Mouse (Mus musculus) MEL (cell line): ENCODE data around the gene Fdxacb1. TPM values are rescaled to one million over a fixed set of nuclear protein-coding genes. Genes with fewer than 3 reads are reported as not detected.

Experiments
- DNase-seq: peaks from one replicate; pipeline ENCODE4 v3.0.0; 2011; ENCODE audit warnings: low read depth, low spot score
- H3K27ac ChIP-seq: 2 replicates; pipeline ENCODE4 v1.5.1; 2012; ENCODE audit warnings: low read depth, mild to moderate bottlenecking, control low read depth, low read length, moderate library complexity; ENCODE audit not compliant: control insufficient read depth
- H3K27me3 ChIP-seq, 2 experiments: fragments of 150-350 bp in 1 of 2; sonication (generic) in 1 of 2; 2 replicates each; pipeline ENCODE4 v1.6.1; 2012; ENCODE audit warnings: low read length in 2 of 2, mild to moderate bottlenecking in 2 of 2, improper control_type of control experiment in 1 of 2, moderate library complexity in 1 of 2; ENCODE audit not compliant: insufficient read depth in 2 of 2, control insufficient read depth in 1 of 2
- H3K36me3 ChIP-seq, 2 experiments: 2 replicates each; pipeline ENCODE4 v1.6.1; 2012 to 2014; ENCODE audit warnings: low read length in 2 of 2, improper control_type of control experiment in 1 of 2, inconsistent platforms in 1 of 2, mild to moderate bottlenecking in 1 of 2; ENCODE audit not compliant: insufficient read depth in 2 of 2, control insufficient read depth in 1 of 2
- H3K4me1 ChIP-seq, 2 experiments: fragments of 150-350 bp in 1 of 2; sonication (generic) in 1 of 2; 2 replicates each; pipeline ENCODE4 v1.6.1; 2012; ENCODE audit warnings: low read length in 2 of 2, improper control_type of control experiment in 1 of 2, mild to moderate bottlenecking in 1 of 2; ENCODE audit not compliant: insufficient read depth in 2 of 2, control insufficient read depth in 1 of 2
- H3K4me3 ChIP-seq, 2 experiments: fragments of 150-350 bp in 1 of 2; sonication (generic) in 1 of 2; 2 replicates each; pipeline ENCODE4 v1.5.1; 2012; ENCODE audit warnings: low read depth in 2 of 2, low read length in 2 of 2, mild to moderate bottlenecking in 2 of 2, moderate library complexity in 2 of 2, control low read depth in 1 of 2, improper control_type of control experiment in 1 of 2; ENCODE audit not compliant: control insufficient read depth in 1 of 2, insufficient read depth in 1 of 2
- H3K79me2 ChIP-seq: 2 replicates; pipeline ENCODE4 v1.6.1; 2012; ENCODE audit warnings: mild to moderate bottlenecking, low read length, moderate library complexity; ENCODE audit not compliant: control insufficient read depth, poor library complexity, insufficient read depth
- H3K9ac ChIP-seq: 2 replicates; pipeline ENCODE4 v1.6.1; 2012; ENCODE audit warnings: low read depth, mild to moderate bottlenecking, control low read depth, low read length, moderate library complexity; ENCODE audit not compliant: control insufficient read depth, poor library complexity, severe bottlenecking
- H3K9me3 ChIP-seq: fragments of 150-350 bp; sonication (generic); replicated peaks from 2 replicates; pipeline ENCODE4 v1.6.1; 2012; ENCODE audit warnings: mild to moderate bottlenecking, low read length, improper control_type of control experiment, moderate library complexity; ENCODE audit not compliant: insufficient read depth
- BHLHE40 ChIP-seq: IDR thresholded peaks from 2 replicates; pipeline ENCODE4 v1.6.1; 2012; ENCODE audit warnings: low read depth, mild to moderate bottlenecking, inconsistent platforms, low read length, improper control_type of control experiment, borderline replicate concordance
- E2F4 ChIP-seq: IDR thresholded peaks from 2 replicates; pipeline ENCODE4 v1.6.1; 2011; ENCODE audit warnings: low read depth, low read length, improper control_type of control experiment, borderline replicate concordance
- ELF1 ChIP-seq: IDR thresholded peaks from 2 replicates; pipeline ENCODE4 v1.6.1; 2014; ENCODE audit warnings: low read depth, mild to moderate bottlenecking, inconsistent platforms, low read length, improper control_type of control experiment, moderate library complexity
- EP300 ChIP-seq, 2 experiments: IDR thresholded peaks; 2 replicates each; pipeline ENCODE4 v1.6.1; 2011; ENCODE audit warnings: improper control_type of control experiment in 2 of 2, low read length in 2 of 2, low read depth in 1 of 2, mild to moderate bottlenecking in 1 of 2
- ETS1 ChIP-seq: IDR thresholded peaks from 2 replicates; pipeline ENCODE4 v1.6.1; 2012; ENCODE audit warnings: low read depth, mild to moderate bottlenecking, inconsistent platforms, low read length, improper control_type of control experiment, moderate library complexity
- JUND ChIP-seq: IDR thresholded peaks from 2 replicates; pipeline ENCODE4 v1.6.1; 2011; ENCODE audit warnings: low read depth, mild to moderate bottlenecking, improper control_type of control experiment, low read length
- MAX ChIP-seq: IDR thresholded peaks from 2 replicates; pipeline ENCODE4 v1.6.1; 2011; ENCODE audit warnings: low read length, improper control_type of control experiment
- MEF2A ChIP-seq: IDR thresholded peaks from 2 replicates; pipeline ENCODE4 v1.6.1; 2014; ENCODE audit warnings: low read depth, mild to moderate bottlenecking, inconsistent platforms, low read length, improper control_type of control experiment; ENCODE audit not compliant: poor library complexity, insufficient replicate concordance, severe bottlenecking; ENCODE audit errors: extremely low read depth
- MXI1 ChIP-seq: IDR thresholded peaks from 2 replicates; pipeline ENCODE4 v1.6.1; 2011; ENCODE audit warnings: mild to moderate bottlenecking, low read depth, low read length, improper control_type of control experiment
- MYB ChIP-seq: IDR thresholded peaks from 2 replicates; pipeline ENCODE4 v1.6.1; 2011; ENCODE audit warnings: mild to moderate bottlenecking, low read depth, low read length, improper control_type of control experiment
- MYC ChIP-seq: IDR thresholded peaks from 2 replicates; pipeline ENCODE4 v1.6.1; 2011; ENCODE audit warnings: low read depth, mild to moderate bottlenecking, low read length, improper control_type of control experiment, moderate library complexity
- NRF1 ChIP-seq: IDR thresholded peaks from 2 replicates; pipeline ENCODE4 v1.6.1; 2014; ENCODE audit warnings: low read depth, mild to moderate bottlenecking, inconsistent platforms, low read length, improper control_type of control experiment, moderate library complexity; ENCODE audit not compliant: poor library complexity, insufficient read depth, severe bottlenecking
- POLR2AphosphoS2 ChIP-seq: IDR thresholded peaks from 2 replicates; pipeline ENCODE4 v1.6.1; 2011; ENCODE audit warnings: low read length, improper control_type of control experiment
- RAD21 ChIP-seq: IDR thresholded peaks from 2 replicates; pipeline ENCODE4 v1.6.1; 2011; ENCODE audit warnings: mild to moderate bottlenecking, low read depth, low read length, improper control_type of control experiment
- RCOR1 ChIP-seq: IDR thresholded peaks from 2 replicates; pipeline ENCODE4 v1.6.1; 2012; ENCODE audit warnings: low read depth, mild to moderate bottlenecking, inconsistent platforms, low read length, improper control_type of control experiment
- SIN3A ChIP-seq: IDR thresholded peaks from 2 replicates; pipeline ENCODE4 v1.6.1; 2012; ENCODE audit warnings: low read length, improper control_type of control experiment, inconsistent platforms
- TAL1 ChIP-seq: IDR thresholded peaks from 2 replicates; pipeline ENCODE4 v1.6.1; 2012; ENCODE audit warnings: mild to moderate bottlenecking, inconsistent platforms, low read length, moderate library complexity, mixed read lengths
- TCF12 ChIP-seq: IDR thresholded peaks from 2 replicates; pipeline ENCODE4 v1.6.1; 2014; ENCODE audit warnings: low read depth, mild to moderate bottlenecking, inconsistent platforms, low read length, improper control_type of control experiment, moderate library complexity
- USF1 ChIP-seq: IDR thresholded peaks from 2 replicates; pipeline ENCODE4 v1.6.1; 2014; ENCODE audit warnings: low read depth, mild to moderate bottlenecking, inconsistent platforms, low read length, improper control_type of control experiment, moderate library complexity
- USF2 ChIP-seq, 2 experiments: IDR thresholded peaks; 2 replicates each; pipeline ENCODE4 v1.6.1; 2011 to 2012; ENCODE audit warnings: improper control_type of control experiment in 2 of 2, low read length in 2 of 2, borderline replicate concordance in 1 of 2, inconsistent platforms in 1 of 2, low read depth in 1 of 2, mild to moderate bottlenecking in 1 of 2; ENCODE audit not compliant: insufficient read depth in 1 of 2
- ZMIZ1 ChIP-seq: IDR thresholded peaks from 2 replicates; pipeline ENCODE4 v1.6.1; 2012; ENCODE audit warnings: low read depth, mild to moderate bottlenecking, inconsistent platforms, low read length, improper control_type of control experiment, moderate library complexity
- polyA plus RNA-seq, 2 experiments: library from polyadenylated mRNA; stranded (reverse) in 1 of 2; unstranded in 1 of 2; fragments of >175 nt in 1 of 2; fragments of >200 nt in 1 of 2; gene quantifications; 2 replicates each; pipeline versions ENCODE4 v1.2.1 to v1.2.4; 2012; ENCODE audit warnings: low replicate concordance in 2 of 2, low read depth in 1 of 2; ENCODE audit not compliant: insufficient read length in 2 of 2, insufficient read depth in 1 of 2, missing spikeins in 1 of 2
- total RNA-seq: library from RNA; depleted of rRNA; stranded (reverse); fragments of 300-350 nt; gene quantifications from 2 replicates; pipeline ENCODE4 v1.2.3, GENCODE M21; 2012

The Fdxacb1 gene
- total and polyA plus RNA-seq, 3 experiments: 6.5 to 9.7 TPM; not detected in 1

DNA sequence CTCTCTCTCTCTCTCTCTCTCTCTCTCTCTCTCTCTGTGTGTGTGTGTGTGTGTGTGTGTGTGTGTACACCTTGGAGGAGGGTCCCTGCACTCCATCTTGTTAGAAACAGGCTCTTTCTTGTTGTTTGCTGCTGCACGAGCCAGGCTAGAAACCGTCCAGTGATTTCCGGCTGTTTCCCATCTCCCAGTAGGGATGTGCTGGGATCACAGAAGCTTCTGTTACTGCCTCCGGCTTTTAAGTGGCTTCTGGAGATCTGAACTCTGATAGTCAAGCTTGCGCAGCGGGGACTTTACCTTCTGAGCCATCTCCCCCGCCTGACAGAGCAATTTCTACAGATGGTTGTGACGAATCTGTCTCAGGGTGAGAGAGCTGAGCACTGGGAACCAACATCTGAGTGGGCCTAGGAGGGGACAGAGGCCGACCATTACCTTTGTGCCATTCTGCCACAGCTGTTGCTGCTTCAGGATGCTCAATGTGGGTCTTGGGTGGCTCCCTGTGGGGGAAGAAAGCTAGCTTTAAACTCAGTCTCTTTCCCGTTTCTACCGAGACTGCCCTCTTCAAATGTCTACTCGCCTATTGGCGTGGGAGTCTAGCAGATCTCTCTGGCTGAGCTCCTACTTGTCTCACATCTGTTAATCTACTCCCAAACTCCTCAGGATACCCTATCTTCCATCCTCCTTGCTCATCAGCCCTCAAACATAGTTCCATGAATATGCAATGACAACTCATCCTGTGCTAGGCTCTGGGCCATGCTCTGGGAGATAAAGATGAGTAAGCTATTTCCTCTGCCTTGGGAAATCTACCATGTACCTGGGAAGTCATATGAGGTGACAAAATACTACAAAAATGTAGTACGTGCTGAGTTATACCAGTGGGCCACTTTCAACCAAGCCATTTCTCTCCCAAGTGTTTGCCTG, 26.9 kb upstream of the Fdxacb1 start:
- no peak for DNase-seq
- TF ChIP-seq USF2 (IDR thresholded peaks at IDR 0.05; ENCODE audit: borderline replicate concordance in 1 of 2, insufficient read depth in 1 of 2, low read depth in 1 of 2, low read length in 2 of 2): no peak
- TF ChIP-seq TAL1: no peak
- no peak for TF ChIP-seq TCF12
- H3K9ac ChIP-seq: no peak overlapping the region

DNA sequence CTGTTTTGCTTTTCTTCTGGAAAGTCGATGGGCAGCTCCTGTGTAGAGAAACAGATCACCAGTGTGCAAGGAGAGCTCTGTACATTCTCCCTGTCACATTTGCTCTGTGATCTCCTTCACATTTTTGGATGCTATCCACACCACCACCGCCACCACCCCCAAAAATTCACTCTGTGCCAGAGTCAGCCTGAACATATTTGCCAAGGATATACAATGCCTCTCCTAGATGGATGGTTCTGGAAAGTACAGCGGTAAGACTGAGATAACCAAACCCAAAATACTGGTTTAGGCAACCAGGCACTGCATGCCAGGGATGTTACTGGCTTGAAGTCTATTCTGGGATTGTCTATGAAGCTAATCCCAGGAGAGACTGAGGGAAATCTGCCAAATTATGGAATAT, 25.8 kb upstream of the Fdxacb1 start:
- Histone ChIP-seq H3K79me2 (no peaks in the 10 kb centered on the region), H3K4me3 (no peak overlapping the region), H3K4me1 (peaks cover 0 to 3% of the 10 kb centered on the region in 2 experiments; a peak in 1 of 4 replicates), H3K9ac (no peak overlapping the region), H3K9me3 (no peaks in the 10 kb centered on the region), H3K27ac (no peak overlapping the region), H3K36me3 (no peaks in the 10 kb centered on the region), H3K27me3 (peaks cover 9 to 11% of the 10 kb centered on the region in 2 experiments; a peak in 3 of 4 replicates)
- DNase-seq: no peak
- no peak for TF ChIP-seq E2F4
- TF ChIP-seq SIN3A: no peak
- TF ChIP-seq BHLHE40: no peak
- no peak for TF ChIP-seq MYB
- no peak for TF ChIP-seq NRF1
- no peak for TF ChIP-seq POLR2AphosphoS2
- TF ChIP-seq ELF1: no peak
- TF ChIP-seq ZMIZ1: no peak
- no peak for TF ChIP-seq RAD21
- TF ChIP-seq USF1: no peak
- TF ChIP-seq MYC: no peak
- TF ChIP-seq EP300 (IDR thresholded peaks at IDR 0.05; ENCODE audit: low read depth in 1 of 2, low read length in 2 of 2): no peak
- no peak for TF ChIP-seq RCOR1
- no peak for TF ChIP-seq JUND
- TF ChIP-seq MAX: no peak
- no peak for TF ChIP-seq TCF12
- no peak for TF ChIP-seq MEF2A
- no peak for TF ChIP-seq ETS1
- no peak for TF ChIP-seq MXI1

More for the DNA sequence above, 26.9 kb upstream of the Fdxacb1 start:
- no peaks in the 10 kb centered on the region for H3K79me2 ChIP-seq
- H3K4me1 ChIP-seq: peaks cover 0 to 3% of the 10 kb centered on the region in 2 experiments; a peak in 1 of 4 replicates
- H3K27me3 ChIP-seq: peaks cover 7 to 11% of the 10 kb centered on the region in 2 experiments; a peak in 3 of 4 replicates
- H3K4me3 ChIP-seq: no peak overlapping the region
- H3K36me3 ChIP-seq: no peaks in the 10 kb centered on the region
- H3K9me3 ChIP-seq: no peaks in the 10 kb centered on the region
- H3K27ac ChIP-seq: no peak overlapping the region
